Mouse (Mus musculus) midbrain, embryonic 11.5 days (tissue): ENCODE measurements around the gene Atp7a. TPM values are rescaled to one million over a fixed set of nuclear protein-coding genes. Genes with fewer than 3 reads are reported as not detected.

Experiments used
- ATAC-seq: fragments of 200-750 bp; cut with Nextera tagmentation; 2 replicates; pipeline ENCODE4 v1.8.0; 2017; ENCODE audit warnings: moderate TSS enrichment, moderate library complexity; ENCODE audit not compliant: low FRiP score
- DNase-seq: peaks from one replicate; pipeline ENCODE4 v3.0.0; 2015; ENCODE audit warnings: low spot score; ENCODE audit errors: missing footprints
- H3K27ac ChIP-seq: fragments of 300-500 bp; sonication (generic); 2 replicates; pipeline ENCODE4 v1.5.1; 2014; ENCODE audit warnings: low read depth, low read length
- H3K27me3 ChIP-seq: fragments of 300-500 bp; sonication (generic); 2 replicates; pipeline ENCODE4 v1.6.1; 2014; ENCODE audit warnings: mild to moderate bottlenecking, low read length, moderate library complexity, mixed read lengths; ENCODE audit not compliant: control insufficient read depth, insufficient read depth
- H3K36me3 ChIP-seq: fragments of 300-500 bp; sonication (generic); 2 replicates; pipeline ENCODE4 v1.6.1; 2014; ENCODE audit warnings: mild to moderate bottlenecking, low read length, moderate library complexity, mixed read lengths; ENCODE audit not compliant: control insufficient read depth, insufficient read depth
- H3K4me1 ChIP-seq: fragments of 300-500 bp; sonication (generic); 2 replicates; pipeline ENCODE4 v1.6.1; 2014; ENCODE audit warnings: low read length; ENCODE audit not compliant: control insufficient read depth, insufficient read depth
- H3K4me2 ChIP-seq: fragments of 300-500 bp; sonication (generic); 2 replicates; pipeline ENCODE4 v1.6.1; 2014; ENCODE audit warnings: mild to moderate bottlenecking, moderate library complexity
- H3K4me3 ChIP-seq: fragments of 300-500 bp; sonication (generic); 2 replicates; pipeline ENCODE4 v1.5.1; 2014; ENCODE audit warnings: low read depth, low read length
- H3K9ac ChIP-seq: fragments of 300-500 bp; sonication (generic); 2 replicates; pipeline ENCODE4 v1.6.1; 2014; ENCODE audit warnings: low read length
- H3K9me3 ChIP-seq: fragments of 300-500 bp; sonication (generic); 2 replicates; pipeline ENCODE4 v1.6.1; 2016; ENCODE audit warnings: low read length; ENCODE audit not compliant: control insufficient read depth
- WGBS: fragments of 180-500 bp; shearing (Covaris S2); extraction: QIAGEN DNeasy Blood & Tissue Kit; methylation state at CpG from one replicate; pipeline ENCODE4 v1.1.7; 2014; 5-methylcytosine and 5-hydroxymethylcytosine counted together
- polyA plus RNA-seq: library from polyadenylated mRNA; unstranded; fragments of >200 nt; fragmentation: Nextera tagmentation; extraction: Ambion mirVana; gene quantifications from 2 replicates; pipeline ENCODE4 v1.2.1, GENCODE M21; 2014

Gene Atp7a
- polyA plus RNA-seq, 1 experiment from 2014 or later, result 25.4 TPM

DNA sequence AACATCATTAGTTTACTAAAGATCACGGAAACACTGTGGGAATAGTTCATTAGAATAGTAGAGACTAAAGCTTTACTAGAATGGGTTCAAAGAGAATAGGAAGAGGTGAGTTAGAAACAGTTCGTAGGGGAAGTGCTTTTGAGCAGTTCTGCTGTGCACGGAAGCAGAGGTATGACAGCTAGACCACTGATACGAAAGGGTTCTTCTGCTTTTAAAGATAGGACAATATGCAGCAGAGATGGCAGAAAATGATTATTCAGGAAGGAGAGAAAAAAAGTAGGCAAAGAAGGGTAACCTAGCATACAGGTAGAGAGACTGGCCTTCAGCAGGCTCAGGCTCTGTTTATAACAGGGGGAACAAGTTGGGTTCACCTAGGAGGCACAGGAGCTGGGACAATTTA, 86.8 kb downstream of the Atp7a start:
- Histone ChIP-seq H3K27me3 (peaks cover 2% of the 10 kb centered on the region; the same call in 1 of the 2 replicates), H3K9me3 (no peaks in the 10 kb centered on the region), H3K4me3 (no peak overlapping the region), H3K4me2 (no peak overlapping the region), H3K4me1 (no peaks in the 10 kb centered on the region), H3K36me3 (no peaks in the 10 kb centered on the region; the same call in 1 of the 2 replicates), H3K27ac (no peak overlapping the region), H3K9ac (no peak overlapping the region)
- ATAC-seq (no peak), DNase-seq (no peak)
- WGBS, result 84% methylated on average over 4 of the region's 4 CpGs

DNA sequence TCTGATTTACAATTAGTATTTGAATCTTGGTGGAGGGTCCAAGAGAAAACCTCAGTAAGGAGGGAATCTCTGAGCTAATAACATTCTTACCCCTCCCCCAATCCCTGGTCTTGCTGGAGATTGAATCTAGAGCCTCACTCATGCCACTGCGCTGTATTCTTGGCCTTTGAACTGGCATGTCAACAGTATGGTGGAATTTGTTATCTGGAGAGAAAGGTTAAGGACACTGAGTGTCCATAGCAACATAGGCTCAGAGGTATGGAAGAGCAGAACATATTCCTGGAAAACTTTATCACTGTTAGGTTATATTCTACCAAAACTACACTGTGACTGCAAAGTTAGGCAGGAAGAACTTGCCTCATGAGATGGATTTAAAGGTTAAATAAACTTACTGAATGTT, 87.6 kb downstream of the Atp7a start:
- WGBS, result 91% methylated on average over 1 of the region's 1 CpGs
- no peaks in the 10 kb centered on the region for H3K4me1 ChIP-seq
- DNase-seq, result no peak
- peaks cover 2% of the 10 kb centered on the region; the same call in 1 of the 2 replicates for H3K27me3 ChIP-seq
- no peak for ATAC-seq
- H3K9me3 ChIP-seq, result no peaks in the 10 kb centered on the region
- H3K4me2 ChIP-seq, result no peak overlapping the region
- H3K36me3 ChIP-seq, result peaks cover under 1% of the 10 kb centered on the region; the same call in 1 of the 2 replicates
- H3K27ac ChIP-seq, result no peak overlapping the region
- no peak overlapping the region for H3K4me3 ChIP-seq
- H3K9ac ChIP-seq, result no peak overlapping the region

DNA sequence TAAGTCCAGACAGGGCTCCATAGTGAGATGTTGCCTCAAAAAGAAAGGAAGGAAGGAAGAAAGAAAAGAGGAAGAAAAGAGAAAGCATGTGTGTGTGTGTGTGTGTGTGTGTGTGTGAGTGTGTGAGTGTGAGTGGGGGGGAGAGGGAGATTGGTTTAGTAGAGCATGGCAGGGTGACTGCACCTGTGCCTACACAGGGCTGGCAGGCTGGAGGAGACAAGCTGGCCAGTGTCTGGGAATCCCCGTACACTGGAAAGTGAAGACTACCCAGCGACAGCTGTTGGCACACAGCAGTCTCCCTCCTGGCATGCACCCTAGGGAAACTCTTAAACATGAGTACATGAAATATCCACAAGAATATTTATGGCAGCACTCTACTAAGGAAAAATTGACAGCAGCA, 95.7 kb downstream of the Atp7a start:
- ATAC-seq, result no peak
- WGBS, result 87% methylated on average over 2 of the region's 2 CpGs
- no peak overlapping the region for H3K4me2 ChIP-seq
- H3K4me1 ChIP-seq, result no peaks in the 10 kb centered on the region
- no peak for DNase-seq
- H3K4me3 ChIP-seq, result no peak overlapping the region
- H3K9ac ChIP-seq, result no peak overlapping the region
- no peaks in the 10 kb centered on the region for H3K27me3 ChIP-seq
- H3K9me3 ChIP-seq, result no peaks in the 10 kb centered on the region
- no peak overlapping the region for H3K27ac ChIP-seq
- H3K36me3 ChIP-seq, result 0 out of 2 replicates have a peak, but pooled peaks cover 2% of the 10 kb centered on the region

DNA sequence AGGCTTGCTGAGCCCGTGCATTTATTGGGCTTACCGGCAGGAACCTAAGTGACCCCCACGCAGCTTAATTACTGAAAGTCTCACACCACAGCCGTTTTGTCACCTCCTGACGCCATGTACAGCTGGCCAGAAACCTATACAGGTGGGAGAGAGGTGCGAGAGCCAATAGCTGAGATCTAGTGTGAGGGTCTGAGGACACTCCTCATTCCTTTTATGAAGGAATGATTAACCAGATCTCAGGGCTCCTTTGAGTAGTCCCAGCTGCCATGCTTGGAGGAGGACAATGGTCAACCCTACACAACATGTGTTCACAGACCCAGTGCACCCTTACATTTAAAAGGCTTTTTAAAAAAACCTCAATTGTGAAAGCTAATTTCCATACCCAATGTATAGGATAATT, 101.2 kb downstream of the Atp7a start:
- no peaks in the 10 kb centered on the region; the same call in 1 of the 2 replicates for H3K27me3 ChIP-seq
- DNase-seq (no peak), ATAC-seq (no peak)
- H3K4me3 ChIP-seq, result no peak overlapping the region
- no peak overlapping the region for H3K4me2 ChIP-seq
- no peak overlapping the region for H3K27ac ChIP-seq
- no peak overlapping the region for H3K9ac ChIP-seq
- H3K9me3 ChIP-seq, result no peaks in the 10 kb centered on the region
- H3K36me3 ChIP-seq, result no peaks in the 10 kb centered on the region
- H3K4me1 ChIP-seq, result no peaks in the 10 kb centered on the region
- WGBS, result 87% methylated on average over 6 of the region's 6 CpGs

DNA sequence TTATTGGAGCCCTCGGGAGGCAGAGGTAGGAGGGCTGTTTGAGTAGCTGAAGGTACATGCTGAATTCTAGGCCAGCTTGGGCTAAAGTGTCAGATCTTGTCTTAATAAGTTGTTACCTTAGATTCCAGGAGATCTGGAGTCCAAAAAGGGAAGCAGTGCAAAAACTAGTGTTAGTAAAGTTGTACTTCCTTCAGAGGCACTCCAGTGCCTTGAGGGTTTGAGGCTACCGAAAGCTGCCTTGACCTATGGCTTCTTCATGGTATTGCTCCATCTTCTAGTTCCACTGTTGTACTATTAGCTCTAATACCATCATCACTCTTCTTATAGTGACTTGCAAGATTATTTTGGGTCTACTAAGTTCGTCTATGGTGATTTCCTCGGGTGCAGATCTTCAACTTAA, 102.8 kb downstream of the Atp7a start:
- H3K4me2 ChIP-seq, result no peak overlapping the region
- WGBS, result 90% methylated on average over 4 of the region's 4 CpGs

DNA sequence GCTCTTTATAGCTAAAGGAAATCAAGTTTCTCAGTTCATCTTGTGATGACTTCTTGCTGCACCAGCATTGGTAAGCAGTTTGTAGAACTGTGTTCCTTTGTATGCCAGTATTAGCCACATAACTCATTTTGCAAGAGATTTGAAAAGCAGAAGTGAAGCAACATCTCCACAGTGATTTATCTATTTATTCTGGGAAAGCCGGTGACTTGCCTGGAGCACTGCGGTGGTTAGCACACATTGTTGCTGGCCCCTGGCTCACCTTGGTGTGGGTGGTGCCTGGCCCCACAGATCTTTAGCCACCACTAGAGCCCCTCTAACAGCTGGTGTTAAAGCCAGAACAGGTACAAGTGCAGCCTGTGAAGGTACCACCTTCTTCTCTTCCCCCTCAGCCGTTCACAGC, 107.8 kb downstream of the Atp7a start:
- ATAC-seq, result no peak
- no peak overlapping the region for H3K9ac ChIP-seq
- H3K4me1 ChIP-seq, result no peaks in the 10 kb centered on the region
- no peaks in the 10 kb centered on the region; the same call in 1 of the 2 replicates for H3K27me3 ChIP-seq
- H3K27ac ChIP-seq, result no peak overlapping the region
- no peak overlapping the region for H3K4me2 ChIP-seq
- no peak for DNase-seq
- H3K9me3 ChIP-seq, result no peaks in the 10 kb centered on the region
- no peaks in the 10 kb centered on the region for H3K36me3 ChIP-seq
- 91% methylated on average over 3 of the region's 3 CpGs for WGBS
- H3K4me3 ChIP-seq, result no peak overlapping the region

More for the DNA sequence above, 102.8 kb downstream of the Atp7a start:
- Histone ChIP-seq H3K27me3 (no peaks in the 10 kb centered on the region; the same call in 1 of the 2 replicates), H3K4me3 (no peak overlapping the region), H3K27ac (no peak overlapping the region), H3K36me3 (no peaks in the 10 kb centered on the region), H3K9me3 (no peaks in the 10 kb centered on the region), H3K4me1 (no peaks in the 10 kb centered on the region), H3K9ac (no peak overlapping the region)
- ATAC-seq (no peak), DNase-seq (no peak)

DNA sequence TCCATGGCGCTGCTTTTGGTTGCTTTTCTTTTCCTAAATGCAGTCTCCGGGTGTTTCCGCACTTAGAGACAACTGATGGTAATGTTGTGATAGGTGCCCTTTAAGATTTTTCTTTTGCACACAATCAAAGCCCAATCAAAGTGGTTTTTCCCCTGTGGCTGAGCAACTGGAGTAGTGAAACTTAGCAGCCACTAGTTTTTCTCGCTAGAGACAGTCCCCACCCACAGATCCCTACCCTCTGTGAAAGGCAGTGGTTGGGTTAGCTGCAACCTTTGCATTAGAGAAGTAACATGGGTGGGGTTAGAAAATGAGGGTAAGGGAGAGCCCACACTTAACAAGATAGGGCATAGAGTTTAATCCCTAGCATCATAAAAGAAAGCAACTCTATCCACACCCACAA, 108.4 kb downstream of the Atp7a start:
- no peak for ATAC-seq
- H3K4me3 ChIP-seq, result no peak overlapping the region
- H3K4me2 ChIP-seq, result no peak overlapping the region
- H3K9ac ChIP-seq, result no peak overlapping the region
- no peaks in the 10 kb centered on the region; the same call in 1 of the 2 replicates for H3K27me3 ChIP-seq
- DNase-seq, result no peak
- 85% methylated on average over 4 of the region's 4 CpGs for WGBS
- H3K27ac ChIP-seq, result no peak overlapping the region
- H3K36me3 ChIP-seq, result no peaks in the 10 kb centered on the region
- H3K9me3 ChIP-seq, result no peaks in the 10 kb centered on the region
- no peaks in the 10 kb centered on the region for H3K4me1 ChIP-seq

DNA sequence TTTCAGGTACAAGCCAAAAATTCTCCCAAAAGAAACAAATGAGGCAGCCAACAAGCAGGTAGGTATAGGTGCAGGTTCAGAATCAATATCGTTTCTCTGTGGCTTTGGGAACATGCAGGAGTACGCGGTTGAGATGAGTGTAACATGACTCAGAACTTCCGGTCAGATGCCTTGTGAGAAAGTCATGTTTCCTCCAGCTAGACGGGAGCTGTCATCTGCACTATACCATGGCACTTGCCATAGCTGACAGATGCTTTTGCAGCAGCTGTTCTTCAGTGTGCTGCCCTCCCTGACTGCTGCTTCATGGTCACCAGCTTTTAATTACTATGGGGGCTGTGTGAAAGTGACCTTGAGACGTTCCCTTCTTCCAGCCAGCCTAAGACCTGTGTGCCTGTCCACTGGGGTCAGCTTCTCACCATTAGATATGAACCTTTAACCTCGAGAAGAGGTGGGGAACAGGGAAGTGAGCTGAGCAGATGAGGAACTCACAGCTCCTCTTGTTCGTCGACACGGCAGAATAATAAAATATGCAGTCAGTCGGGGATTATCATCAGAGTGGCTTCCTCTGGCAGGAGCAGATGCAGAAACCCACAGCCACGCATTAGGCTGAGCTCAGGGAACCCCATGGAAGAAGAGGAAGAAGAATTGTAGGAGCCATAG, 109.0 kb downstream of the Atp7a start:
- ATAC-seq (no peak), DNase-seq (no peak)
- no peaks in the 10 kb centered on the region for H3K36me3 ChIP-seq
- H3K4me3 ChIP-seq, result no peak overlapping the region
- H3K27ac ChIP-seq, result no peak overlapping the region
- H3K9ac ChIP-seq, result no peak overlapping the region
- H3K27me3 ChIP-seq, result no peaks in the 10 kb centered on the region; the same call in 1 of the 2 replicates
- no peaks in the 10 kb centered on the region for H3K9me3 ChIP-seq
- no peak overlapping the region for H3K4me2 ChIP-seq
- WGBS, result 74% methylated on average over 12 of the region's 12 CpGs
- H3K4me1 ChIP-seq, result no peaks in the 10 kb centered on the region

DNA sequence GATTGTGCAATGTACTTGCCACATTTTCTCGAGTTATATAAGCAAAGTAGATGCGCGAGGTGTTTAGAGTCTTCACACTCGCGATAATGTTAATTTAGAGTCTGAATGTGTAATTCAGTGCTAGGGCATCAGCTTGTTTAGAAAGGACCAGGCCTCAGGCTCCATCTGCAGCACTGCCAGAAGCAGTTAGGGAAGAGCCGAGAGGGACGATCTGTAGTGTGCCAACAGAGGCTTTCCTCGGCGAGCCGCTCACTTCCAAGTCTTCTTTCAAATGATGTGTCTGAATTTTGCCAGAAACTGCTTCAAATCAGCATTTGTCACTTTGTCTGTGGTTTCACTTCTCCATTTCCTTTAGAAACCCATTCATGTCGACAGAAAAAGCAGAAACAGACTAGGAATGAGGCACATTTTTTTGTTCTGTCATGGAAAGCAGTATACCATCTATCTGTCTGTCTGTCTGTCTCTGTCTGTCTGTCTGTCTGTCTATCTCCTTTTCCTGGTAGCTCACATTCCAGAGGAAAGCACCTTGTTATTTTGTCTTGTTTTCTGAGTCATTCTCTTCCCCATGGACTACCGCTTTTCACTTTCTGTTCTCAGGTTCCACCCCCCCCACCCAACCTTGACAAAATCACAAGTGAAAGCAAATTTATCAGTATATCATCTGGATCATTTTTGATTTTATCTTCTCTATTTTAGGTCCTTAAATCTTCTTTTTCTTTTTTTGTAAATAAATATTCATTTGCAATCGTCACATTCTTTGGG, 112.4 kb downstream of the Atp7a start:
- Histone ChIP-seq H3K4me3 (no peak overlapping the region), H3K27me3 (no peaks in the 10 kb centered on the region), H3K9me3 (no peaks in the 10 kb centered on the region), H3K36me3 (no peaks in the 10 kb centered on the region), H3K9ac (no peak overlapping the region), H3K4me1 (no peaks in the 10 kb centered on the region), H3K27ac (no peak overlapping the region), H3K4me2 (no peak overlapping the region)
- ATAC-seq (no peak), DNase-seq (no peak)
- 84% methylated on average over 13 of the region's 13 CpGs for WGBS
